Mouse (Mus musculus) cerebellum, adult 2 months (tissue): ENCODE data around the gene Rpl23a.

Experiments
- CTCF ChIP-seq: fragments of 200-500 bp; IDR thresholded peaks from 2 replicates; pipeline ENCODE4 v1.5.1; 2011; ENCODE audit warnings: low read depth, mild to moderate bottlenecking, control low read depth, low read length, moderate library complexity, borderline replicate concordance; ENCODE audit not compliant: insufficient read depth
- POLR2A ChIP-seq: fragments of 200-500 bp; IDR thresholded peaks from 2 replicates; pipeline ENCODE4 v1.6.1; 2011; ENCODE audit warnings: low read length, control low read depth, borderline replicate concordance; ENCODE audit not compliant: insufficient read depth

GRCm38 (mm10) chr11:78183884-78184514, 615 bp upstream of the Rpl23a start:
- no peak for TF ChIP-seq POLR2A
- no peak for TF ChIP-seq CTCF
